Mouse (Mus musculus): ENCODE results near the gene Olfr816. TPM values are rescaled to one million over a fixed set of nuclear protein-coding genes. Genes with fewer than 3 reads are reported as not detected.
"Not testable (repeated sequence)": the region's sequence is repeated elsewhere in the genome, so short reads cannot be mapped to it uniquely, and the experiment has no call there.

Gene Olfr816
- polyA plus RNA-seq (2016; fragmentation: Nextera tagmentation; extraction: Ambion mirVana) = not detected in 2 replicates

DNA sequence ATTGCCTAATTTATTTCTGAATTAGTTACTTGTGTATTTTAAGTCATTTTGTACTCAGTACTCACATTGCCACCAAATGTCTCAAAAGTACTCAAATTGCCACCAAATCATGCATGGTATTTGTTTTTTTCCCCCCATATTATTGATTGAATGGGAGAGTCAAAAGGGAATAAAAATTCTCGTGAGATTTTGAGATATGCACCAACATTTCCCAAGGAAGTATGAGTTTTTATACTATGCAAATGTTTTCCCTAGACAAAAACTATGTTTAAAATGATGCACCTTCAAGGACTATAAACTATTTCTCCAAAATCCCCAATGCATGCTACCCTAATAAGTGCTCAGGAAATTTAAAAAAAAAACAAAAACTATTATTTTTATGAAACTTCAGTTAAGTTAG lies at the start of gene Olfr816:
Olfr816 (minus strand) TSS at position 101 of the 400 bp plus-strand sequence.
- H3K4me3 ChIP-seq = no peak within 1 kb of the TSS
- WGBS = 69% methylated on average over 1 of the region's 1 CpGs
- H3K27me3 ChIP-seq (replicated peaks) = no peaks in the 10 kb centered on the region
- H3K4me1 ChIP-seq = no peaks in the 10 kb centered on the region
- no peaks in the 10 kb centered on the region for H3K9me3 ChIP-seq
- H3K27ac ChIP-seq = no peak within 1 kb of the TSS
- no peak for ATAC-seq (ENCODE audit: low FRiP score, low read depth)
- no peak within 1 kb of the TSS for H3K4me2 ChIP-seq (replicated peaks)
- H3K9ac ChIP-seq = no peak within 1 kb of the TSS
- H3K36me3 ChIP-seq = no peaks in the 10 kb centered on the region

- Histone ChIP-seq H3K9me3 (no peaks in the 10 kb centered on the region), H3K27ac (no peak within 1 kb of the TSS), H3K4me3 (no peak within 1 kb of the TSS), H3K27me3 (replicated peaks) (no peaks in the 10 kb centered on the region), H3K36me3 (no peaks in the 10 kb centered on the region), H3K9ac (no peak within 1 kb of the TSS), H3K4me1 (no peaks in the 10 kb centered on the region), H3K4me2 (replicated peaks) (no peak within 1 kb of the TSS)
- ATAC-seq (ENCODE audit: low FRiP score, low read depth) = no peak
- WGBS = 94% methylated on average over 2 of the region's 2 CpGs
Observed at GRCm38 (mm10) chr10:129949000-129949399, 33.6 kb upstream of the Olfr816 start, which contains the start of gene Olfr818. TSS of gene Olfr818 (minus strand) at chr10:129949100.

GRCm38 (mm10) chr10:129905767-129906166 lies 9.6 kb downstream of the Olfr816 start, which contains the start of gene Olfr815:
TSS of gene Olfr815 (minus strand) at chr10:129905867.
- H3K4me1 ChIP-seq; H3K4me2 ChIP-seq (replicated peaks); H3K36me3 ChIP-seq; H3K9ac ChIP-seq; H3K4me3 ChIP-seq; ATAC-seq (ENCODE audit: low FRiP score, low read depth); H3K27ac ChIP-seq; H3K27me3 ChIP-seq (replicated peaks); H3K9me3 ChIP-seq: not testable (repeated sequence)
- 55% methylated on average over 1 of the region's 1 CpGs for WGBS

DNA sequence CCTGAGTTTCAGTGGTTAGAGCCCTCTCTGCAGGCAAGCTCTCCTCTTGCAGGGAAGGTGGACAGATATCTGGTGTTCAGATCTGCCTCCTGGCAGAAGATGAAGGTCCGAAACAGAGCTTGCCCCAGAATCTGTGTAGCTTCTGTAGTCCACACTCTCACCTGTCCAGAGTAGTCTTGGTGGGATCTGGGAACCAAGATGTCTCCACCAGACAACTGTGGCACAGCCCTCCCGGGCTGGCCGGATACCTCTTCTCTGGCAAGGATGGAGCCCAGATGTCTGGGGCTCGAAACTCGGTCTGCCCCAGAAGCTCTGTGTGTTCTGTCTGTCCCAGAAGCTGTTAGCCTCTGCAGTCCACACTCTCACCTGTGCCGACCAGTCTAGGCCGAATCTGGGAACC lies 29.5 kb downstream of the Olfr816 start:
- Histone ChIP-seq H3K9me3 (no peaks in the 10 kb centered on the region), H3K4me2 (replicated peaks) (no peak overlapping the region), H3K36me3 (no peaks in the 10 kb centered on the region), H3K4me3 (no peak overlapping the region), H3K9ac (no peak overlapping the region), H3K27ac (no peak overlapping the region), H3K27me3 (replicated peaks) (no peaks in the 10 kb centered on the region), H3K4me1 (no peaks in the 10 kb centered on the region)
- ATAC-seq (ENCODE audit: low FRiP score, low read depth) = no peak
- WGBS = 90% methylated on average over 7 of the region's 7 CpGs

GRCm38 (mm10) chr10:129885496-129885895 lies 29.9 kb downstream of the Olfr816 start:
- WGBS = 88% methylated on average over 6 of the region's 6 CpGs

DNA sequence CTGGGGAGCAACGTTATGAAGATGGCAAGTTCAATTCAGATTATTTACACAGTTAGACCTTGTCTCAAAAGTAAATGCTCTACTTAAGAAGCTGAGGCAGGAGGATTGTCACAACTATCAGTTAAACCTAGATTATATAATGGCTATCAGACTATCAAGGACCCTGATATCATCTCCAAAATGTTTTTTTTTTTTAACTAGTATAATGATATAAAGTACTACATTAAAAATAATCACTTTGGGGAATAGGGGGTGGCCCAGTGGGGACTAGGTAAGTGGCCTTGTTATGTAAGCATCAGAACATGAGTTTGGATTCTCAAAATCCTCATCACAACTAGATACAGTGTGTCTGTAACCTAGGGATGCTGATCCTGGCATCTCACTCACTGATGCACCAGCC lies 35.6 kb downstream of the Olfr816 start, which contains the start of gene Olfr814:
Olfr814 (minus strand) TSS at position 101 of the 400 bp plus-strand sequence.
- not testable (repeated sequence) for H3K27me3 ChIP-seq (replicated peaks); H3K4me2 ChIP-seq (replicated peaks); H3K27ac ChIP-seq; H3K9me3 ChIP-seq; H3K9ac ChIP-seq; H3K4me3 ChIP-seq; ATAC-seq (ENCODE audit: low FRiP score, low read depth); H3K36me3 ChIP-seq; H3K4me1 ChIP-seq
- WGBS = 77% methylated on average over 1 of the region's 1 CpGs

More at GRCm38 (mm10) chr10:129885496-129885895, 29.9 kb downstream of the Olfr816 start:
- ATAC-seq (ENCODE audit: low FRiP score, low read depth); H3K27ac ChIP-seq; H3K9ac ChIP-seq; H3K9me3 ChIP-seq; H3K27me3 ChIP-seq (replicated peaks); H3K4me3 ChIP-seq; H3K4me1 ChIP-seq; H3K4me2 ChIP-seq (replicated peaks); H3K36me3 ChIP-seq: not testable (repeated sequence)

Other genes starting within 250 kb of the Olfr816 start
- not detected in 2 replicates for gene Olfr801, start 241.7 kb downstream of the Olfr816 start, polyA plus RNA-seq (2016; fragmentation: Nextera tagmentation; extraction: Ambion mirVana)
- not detected in 2 replicates for gene Olfr802, start 227.4 kb downstream of the Olfr816 start, polyA plus RNA-seq (2016; fragmentation: Nextera tagmentation; extraction: Ambion mirVana)
- not detected in 2 replicates for gene Olfr803, start 221.3 kb downstream of the Olfr816 start, polyA plus RNA-seq (2016; fragmentation: Nextera tagmentation; extraction: Ambion mirVana)
- not detected in 2 replicates for gene Olfr804, start 212.4 kb downstream of the Olfr816 start, polyA plus RNA-seq (2016; fragmentation: Nextera tagmentation; extraction: Ambion mirVana)
- not detected in 2 replicates for gene Olfr805, start 186.2 kb downstream of the Olfr816 start, polyA plus RNA-seq (2016; fragmentation: Nextera tagmentation; extraction: Ambion mirVana)
- gene Olfr806, start 173.7 kb downstream of the Olfr816 start, polyA plus RNA-seq (2016; fragmentation: Nextera tagmentation; extraction: Ambion mirVana) = not detected in 2 replicates
- not detected in 2 replicates for gene Olfr807, start 157.8 kb downstream of the Olfr816 start, polyA plus RNA-seq (2016; fragmentation: Nextera tagmentation; extraction: Ambion mirVana)
- gene Olfr808, start 150.1 kb downstream of the Olfr816 start, polyA plus RNA-seq (2016; fragmentation: Nextera tagmentation; extraction: Ambion mirVana) = not detected in 2 replicates
- not detected in 2 replicates for gene Olfr809, start 141.0 kb downstream of the Olfr816 start, polyA plus RNA-seq (2016; fragmentation: Nextera tagmentation; extraction: Ambion mirVana)
- not detected in 2 replicates for gene Olfr810, start 120.7 kb downstream of the Olfr816 start, polyA plus RNA-seq (2016; fragmentation: Nextera tagmentation; extraction: Ambion mirVana)
- not detected in 2 replicates for gene Olfr811, start 111.2 kb downstream of the Olfr816 start, polyA plus RNA-seq (2016; fragmentation: Nextera tagmentation; extraction: Ambion mirVana)
- gene Olfr812, start 69.5 kb downstream of the Olfr816 start, polyA plus RNA-seq (2016; fragmentation: Nextera tagmentation; extraction: Ambion mirVana) = not detected in 2 replicates
- gene Olfr813, start 60.2 kb downstream of the Olfr816 start, polyA plus RNA-seq (2016; fragmentation: Nextera tagmentation; extraction: Ambion mirVana) = not detected in 2 replicates
- gene Olfr814, start 35.7 kb downstream of the Olfr816 start, polyA plus RNA-seq (2016; fragmentation: Nextera tagmentation; extraction: Ambion mirVana) = not detected in 2 replicates
- not detected in 2 replicates for gene Olfr815, start 9.7 kb downstream of the Olfr816 start, polyA plus RNA-seq (2016; fragmentation: Nextera tagmentation; extraction: Ambion mirVana)
- not detected in 2 replicates for gene Olfr818, start 33.5 kb upstream of the Olfr816 start, polyA plus RNA-seq (2016; fragmentation: Nextera tagmentation; extraction: Ambion mirVana)
- not detected in 2 replicates for gene Olfr819, start 51.7 kb upstream of the Olfr816 start, polyA plus RNA-seq (2016; fragmentation: Nextera tagmentation; extraction: Ambion mirVana)
- not detected in 2 replicates for gene Olfr247, start 60.5 kb upstream of the Olfr816 start, polyA plus RNA-seq (2016; fragmentation: Nextera tagmentation; extraction: Ambion mirVana)
- not detected in 2 replicates for gene Gm10310, start 69.5 kb upstream of the Olfr816 start, polyA plus RNA-seq (2016; fragmentation: Nextera tagmentation; extraction: Ambion mirVana)
- gene Olfr820, start 97.0 kb upstream of the Olfr816 start, polyA plus RNA-seq (2016; fragmentation: Nextera tagmentation; extraction: Ambion mirVana) = not detected in 2 replicates
- gene Olfr821, start 114.8 kb upstream of the Olfr816 start, polyA plus RNA-seq (2016; fragmentation: Nextera tagmentation; extraction: Ambion mirVana) = not detected in 2 replicates
- gene Olfr822, start 155.6 kb upstream of the Olfr816 start, polyA plus RNA-seq (2016; fragmentation: Nextera tagmentation; extraction: Ambion mirVana) = not detected in 2 replicates
- not detected in 2 replicates for gene Olfr823, start 199.8 kb upstream of the Olfr816 start, polyA plus RNA-seq (2016; fragmentation: Nextera tagmentation; extraction: Ambion mirVana)
- gene Olfr824, start 214.4 kb upstream of the Olfr816 start, polyA plus RNA-seq (2016; fragmentation: Nextera tagmentation; extraction: Ambion mirVana) = not detected in 2 replicates